Mouse (Mus musculus) C2C12 (cell line): Measurements from ENCODE around the gene Clip2. TPM values are rescaled to one million over a fixed set of nuclear protein-coding genes. Genes with fewer than 3 reads are reported as not detected.

ENCODE experiments used
- H3K27me3 ChIP-seq: one replicate; pipeline ENCODE4 v1.6.1; 2011; ENCODE audit not compliant: control insufficient read depth, insufficient read depth, insufficient read length
- H3K36me3 ChIP-seq: one replicate; pipeline ENCODE4 v1.6.1; 2011; ENCODE audit not compliant: control insufficient read depth, insufficient read depth
- H3K4me3 ChIP-seq: one replicate; pipeline ENCODE4 v1.5.1; 2011; ENCODE audit warnings: mild to moderate bottlenecking, control low read depth; ENCODE audit not compliant: poor library complexity, insufficient read depth, severe bottlenecking
- H3K79me2 ChIP-seq: one replicate; pipeline ENCODE4 v1.6.1; 2011; ENCODE audit not compliant: control insufficient read depth, insufficient read depth
- H3K79me3 ChIP-seq: one replicate; pipeline ENCODE4 v1.6.1; 2011; ENCODE audit warnings: low read depth, control low read depth
- H3ac ChIP-seq: one replicate; pipeline ENCODE3; 2011; ENCODE audit warnings: low read depth; ENCODE audit not compliant: control insufficient read depth, insufficient read length
- CEBPB ChIP-seq: IDR thresholded peaks from one replicate; pipeline ENCODE4 v1.6.1; 2011; ENCODE audit warnings: low read depth, mild to moderate bottlenecking, control low read depth, moderate library complexity
- CTCF ChIP-seq: IDR thresholded peaks from one replicate; pipeline ENCODE4 v1.5.1; 2011; ENCODE audit not compliant: control insufficient read depth, insufficient read depth, insufficient read length
- FOSL1 ChIP-seq: IDR thresholded peaks from one replicate; pipeline ENCODE4 v1.8.0; 2011; ENCODE audit warnings: mild to moderate bottlenecking, low read length; ENCODE audit not compliant: poor library complexity, insufficient read depth, severe bottlenecking
- MAX ChIP-seq: IDR thresholded peaks from one replicate; pipeline ENCODE4 v1.6.1; 2011; ENCODE audit warnings: mild to moderate bottlenecking, control low read depth
- MYOD1 ChIP-seq: IDR thresholded peaks from one replicate; pipeline ENCODE4 v1.6.1; 2011; ENCODE audit warnings: low read depth; ENCODE audit not compliant: control insufficient read depth, insufficient read length
- MYOG ChIP-seq: IDR thresholded peaks from one replicate; pipeline ENCODE4 v1.6.1; 2011; ENCODE audit not compliant: control insufficient read depth, insufficient read length; ENCODE audit errors: extremely low read depth
- USF1 ChIP-seq: IDR thresholded peaks from one replicate; pipeline ENCODE4 v1.6.1; 2011; ENCODE audit warnings: low read depth, mild to moderate bottlenecking, control low read depth, moderate library complexity
- polyA plus RNA-seq: library from polyadenylated mRNA; unstranded; fragments of >200 nt; fragmentation: generic; extraction: Trizol; gene quantifications from one replicate; pipeline ENCODE4 v1.2.1, GENCODE M21; 2012; ENCODE audit warnings: missing spikeins

The Clip2 gene
- polyA plus RNA-seq, 1 experiment = 15.7 TPM

GRCm38 (mm10) chr5:134560071-134560449 is 7.8 kb upstream of the Clip2 start, which contains the start of gene Syna:
Syna (minus strand) TSS chr5:134560171.
- Histone ChIP-seq H3K4me3 (no peak within 1 kb of the TSS), H3K36me3 (no peaks in the 10 kb centered on the region)
- no peak for TF ChIP-seq USF1
- TF ChIP-seq MAX = no peak
- TF ChIP-seq CEBPB = no peak
- TF ChIP-seq FOSL1 = no peak
- TF ChIP-seq MYOD1 = no peak
- TF ChIP-seq MYOG = no peak
- TF ChIP-seq CTCF = no peak

GRCm38 (mm10) chr5:134555463-134556164 is 3.4 kb upstream of the Clip2 start:
- TF ChIP-seq FOSL1 (no peak), MAX (no peak), USF1 (no peak), MYOG (no peak), MYOD1 (no peak), CEBPB (no peak), CTCF (no peak)
- H3K27me3 ChIP-seq = no peaks in the 10 kb centered on the region
- peaks cover 10% of the 10 kb centered on the region for H3K79me2 ChIP-seq
- H3ac ChIP-seq = no peak overlapping the region
- no peak overlapping the region for H3K4me3 ChIP-seq
- H3K79me3 ChIP-seq = peaks cover 7% of the 10 kb centered on the region
- H3K36me3 ChIP-seq = no peaks in the 10 kb centered on the region

More at GRCm38 (mm10) chr5:134560071-134560449, 7.8 kb upstream of the Clip2 start, which contains the start of gene Syna:
- H3ac ChIP-seq = no peak within 1 kb of the TSS
- no peaks in the 10 kb centered on the region for H3K79me2 ChIP-seq
- H3K79me3 ChIP-seq = no peaks in the 10 kb centered on the region
- H3K27me3 ChIP-seq = no peaks in the 10 kb centered on the region

- no peaks in the 10 kb centered on the region for H3K36me3 ChIP-seq
- no peak overlapping the region for H3ac ChIP-seq
- peaks cover 12% of the 10 kb centered on the region for H3K79me3 ChIP-seq
- H3K4me3 ChIP-seq = no peak overlapping the region
- TF ChIP-seq MAX (no peak), CEBPB (no peak), CTCF (no peak)
- H3K79me2 ChIP-seq = peaks cover 26% of the 10 kb centered on the region
- H3K27me3 ChIP-seq = no peaks in the 10 kb centered on the region
Measured at GRCm38 (mm10) chr5:134553951-134554546, 1.8 kb upstream of the Clip2 start.

GRCm38 (mm10) chr5:134551233-134552109 is 763 bp downstream of the Clip2 start:
- TF ChIP-seq USF1 = no peak
- no peaks in the 10 kb centered on the region for H3K36me3 ChIP-seq
- no peaks in the 10 kb centered on the region for H3K27me3 ChIP-seq
- peak overlapping the region; percentile 66 for H3K4me3 ChIP-seq
- H3K79me2 ChIP-seq = peaks cover 52% of the 10 kb centered on the region
- peaks cover 20% of the 10 kb centered on the region for H3K79me3 ChIP-seq
- peak overlapping the region; percentile 85 for H3ac ChIP-seq

GRCm38 (mm10) chr5:134550836-134551232 is 1.4 kb downstream of the Clip2 start:
- H3K36me3 ChIP-seq = no peaks in the 10 kb centered on the region
- peaks cover 58% of the 10 kb centered on the region for H3K79me2 ChIP-seq
- H3K79me3 ChIP-seq = peaks cover 25% of the 10 kb centered on the region
- no peaks in the 10 kb centered on the region for H3K27me3 ChIP-seq
- H3ac ChIP-seq = peak overlapping the region; percentile 85
- TF ChIP-seq MYOG (no peak), CEBPB (no peak), CTCF (no peak), USF1 (no peak), FOSL1 (no peak), MAX (no peak), MYOD1 (no peak)
- H3K4me3 ChIP-seq = peak overlapping the region; percentile 66
